1 mouse cellular context compared by ENCODE assay signal in genomic region chr9:119063036-119063644, GRCm38 (mm10).
TF ChIP-seq lines count a peak whose summit lies in the region.

No protein-coding gene starts in this region.

TF ChIP-seq in MEL, 35 proteins besides CTCF, POLR2A, EP300 and RAD21 (continued from another document):
- 0 out of 2 replicates have a peak, but pooled peaks have one; percentile 17 for TF ChIP-seq ZMIZ1 (IDR thresholded peaks at IDR 0.05; ENCODE audit: low read depth, low read length)
- no peak for TF ChIP-seq ETS1 (IDR thresholded peaks at IDR 0.05; ENCODE audit: low read depth, low read length)
- TF ChIP-seq CHD1 (IDR thresholded peaks at IDR 0.05; ENCODE audit: low read depth, low read length), result no peak
- no peak for TF ChIP-seq USF1 (IDR thresholded peaks at IDR 0.05; ENCODE audit: low read depth, low read length)
- no peak for TF ChIP-seq GATA1 (IDR thresholded peaks at IDR 0.05; ENCODE audit: low read depth, low read length)
- TF ChIP-seq TCF12 (IDR thresholded peaks at IDR 0.05; ENCODE audit: low read depth, low read length), result no peak
- no peak for TF ChIP-seq MXI1 (IDR thresholded peaks at IDR 0.05; ENCODE audit: low read depth, low read length)
- TF ChIP-seq POLR2AphosphoS5 (IDR thresholded peaks at IDR 0.05; ENCODE audit: borderline replicate concordance, low read depth, low read length), result no peak
- no peak for TF ChIP-seq ZC3H11A (IDR thresholded peaks at IDR 0.05; ENCODE audit: low read depth, low read length)
- TF ChIP-seq POLR2AphosphoS2 (IDR thresholded peaks at IDR 0.05; ENCODE audit: low read length), result no peak
- TF ChIP-seq E2F4 (IDR thresholded peaks at IDR 0.05; ENCODE audit: borderline replicate concordance, low read depth, low read length), result no peak
- no peak for TF ChIP-seq NRF1 (IDR thresholded peaks at IDR 0.05; ENCODE audit: insufficient read depth, low read depth, low read length, poor library complexity, severe bottlenecking)
- TF ChIP-seq MAX (IDR thresholded peaks at IDR 0.05; ENCODE audit: low read length), result no peak
- TF ChIP-seq KAT2A (conservative IDR thresholded peaks at IDR 0.05; ENCODE audit: low read depth, low read length), result no peak
- no peak for TF ChIP-seq ZNF384 (IDR thresholded peaks at IDR 0.05; ENCODE audit: low read depth, low read length)
- TF ChIP-seq SMC3 (IDR thresholded peaks at IDR 0.05; ENCODE audit: low read depth, low read length), result no peak
- TF ChIP-seq TAL1 (IDR thresholded peaks at IDR 0.05; ENCODE audit: low read length), result no peak
- TF ChIP-seq MAFK (IDR thresholded peaks at IDR 0.05; ENCODE audit: borderline replicate concordance, low read depth, low read length), result no peak
- TF ChIP-seq SIN3A (IDR thresholded peaks at IDR 0.05; ENCODE audit: low read length), result no peak
- no peak for TF ChIP-seq MEF2A (IDR thresholded peaks at IDR 0.05; ENCODE audit: extremely low read depth, insufficient replicate concordance, low read depth, low read length, poor library complexity, severe bottlenecking)
- no peak for TF ChIP-seq UBTF (IDR thresholded peaks at IDR 0.05; ENCODE audit: borderline replicate concordance, insufficient read depth, low read depth, low read length)
